Mouse (Mus musculus) midbrain, embryonic 10.5 days (tissue): ENCODE measurements around the gene Gm20388. TPM values are rescaled to one million over a fixed set of nuclear protein-coding genes. Genes with fewer than 3 reads are reported as not detected.

Experiments
- DNase-seq: peaks from one replicate; pipeline ENCODE4 v3.0.0-alpha.2; 2017; ENCODE audit warnings: low spot score
- H3K27ac ChIP-seq: fragments of 300-500 bp; sonication (generic); replicated peaks from 2 replicates; pipeline ENCODE4 v1.5.1; 2016; ENCODE audit warnings: mild to moderate bottlenecking
- H3K27me3 ChIP-seq: fragments of 300-500 bp; sonication (generic); 2 replicates; pipeline ENCODE4 v1.6.1; 2016; ENCODE audit warnings: low read depth, mild to moderate bottlenecking; ENCODE audit not compliant: poor library complexity, severe bottlenecking
- H3K36me3 ChIP-seq: fragments of 300-500 bp; sonication (generic); 2 replicates; pipeline ENCODE4 v1.6.1; 2016; ENCODE audit warnings: mild to moderate bottlenecking, moderate library complexity
- H3K4me1 ChIP-seq: fragments of 300-500 bp; sonication (generic); 2 replicates; pipeline ENCODE4 v1.6.1; 2016
- H3K4me3 ChIP-seq: fragments of 300-500 bp; sonication (generic); 2 replicates; pipeline ENCODE4 v1.5.1; 2016; ENCODE audit warnings: mild to moderate bottlenecking, moderate library complexity
- H3K9me3 ChIP-seq: fragments of 300-500 bp; sonication (generic); replicated peaks from 2 replicates; pipeline ENCODE4 v1.6.1; 2016; ENCODE audit warnings: mild to moderate bottlenecking
- WGBS: fragments of 180-500 bp; shearing (Covaris S2); methylation state at CpG from one replicate; pipeline ENCODE4 v1.1.7; 2016; 5-methylcytosine and 5-hydroxymethylcytosine counted together
- polyA plus RNA-seq: library from polyadenylated mRNA; unstranded; fragments of >200 nt; fragmentation: Nextera tagmentation; extraction: Ambion mirVana; gene quantifications from 2 replicates; pipeline ENCODE4 v1.2.1, GENCODE M21; 2016

Gene Gm20388
- polyA plus RNA-seq, 1 experiment from 2014 or later = 7.1 TPM

- DNase-seq = no peak
- Histone ChIP-seq H3K4me3 (no peak overlapping the region), H3K4me1 (peaks cover 22% of the 10 kb centered on the region), H3K9me3 (no peaks in the 10 kb centered on the region), H3K36me3 (no peaks in the 10 kb centered on the region), H3K27ac (peak overlapping the region; percentile 23; the same call in 1 of the 2 replicates), H3K27me3 (no peaks in the 10 kb centered on the region)
- 82% methylated on average over 14 of the region's 14 CpGs for WGBS
Observed at GRCm38 (mm10) chr8:121936391-121936790, 2025.8 kb downstream of the Gm20388 start.

GRCm38 (mm10) chr8:121938732-121939131 is 2028.1 kb downstream of the Gm20388 start:
- H3K4me3 ChIP-seq = no peak overlapping the region
- DNase-seq = no peak
- H3K36me3 ChIP-seq = no peaks in the 10 kb centered on the region
- 87% methylated on average over 7 of the region's 7 CpGs for WGBS
- H3K27ac ChIP-seq = no peak overlapping the region
- H3K27me3 ChIP-seq = no peaks in the 10 kb centered on the region
- peaks cover 22% of the 10 kb centered on the region for H3K4me1 ChIP-seq
- no peaks in the 10 kb centered on the region for H3K9me3 ChIP-seq

- H3K36me3 ChIP-seq = no peaks in the 10 kb centered on the region
- no peak overlapping the region for H3K4me3 ChIP-seq
- H3K27me3 ChIP-seq = 0 out of 2 replicates have a peak, but pooled peaks cover 5% of the 10 kb centered on the region
- WGBS = 66% methylated on average over 2 of the region's 2 CpGs
- peaks cover 16% of the 10 kb centered on the region for H3K4me1 ChIP-seq
- no peaks in the 10 kb centered on the region for H3K9me3 ChIP-seq
- DNase-seq = no peak
- H3K27ac ChIP-seq = no peak overlapping the region
Observed at GRCm38 (mm10) chr8:121943057-121943540, 2032.5 kb downstream of the Gm20388 start.

- H3K4me3 ChIP-seq = no peak overlapping the region
- no peaks in the 10 kb centered on the region for H3K36me3 ChIP-seq
Observed at GRCm38 (mm10) chr8:121943716-121944115, 2033.1 kb downstream of the Gm20388 start.

GRCm38 (mm10) chr8:121944831-121945230 is 2034.2 kb downstream of the Gm20388 start, which contains the start of gene Car5a:
Gene Car5a, minus strand, starts transcription at chr8:121944904.
- H3K36me3 ChIP-seq = no peaks in the 10 kb centered on the region
- 0 out of 2 replicates have a peak, but pooled peaks cover 5% of the 10 kb centered on the region for H3K27me3 ChIP-seq
- H3K4me3 ChIP-seq = no peak within 1 kb of the TSS
- no peaks in the 10 kb centered on the region for H3K9me3 ChIP-seq
- no peak within 1 kb of the TSS for H3K27ac ChIP-seq
- DNase-seq = no peak
- H3K4me1 ChIP-seq = peaks cover 31% of the 10 kb centered on the region

More at GRCm38 (mm10) chr8:121943716-121944115, 2033.1 kb downstream of the Gm20388 start:
- Histone ChIP-seq H3K9me3 (no peaks in the 10 kb centered on the region), H3K27me3 (0 out of 2 replicates have a peak, but pooled peaks cover 5% of the 10 kb centered on the region), H3K27ac (no peak overlapping the region), H3K4me1 (peaks cover 22% of the 10 kb centered on the region)
- no peak for DNase-seq
- 84% methylated on average over 8 of the region's 8 CpGs for WGBS

- DNase-seq = no peak
- H3K4me1 ChIP-seq = peaks cover 35% of the 10 kb centered on the region
- no peaks in the 10 kb centered on the region for H3K9me3 ChIP-seq
- H3K4me3 ChIP-seq = peak overlapping the region; percentile 51; the same call in 1 of the 2 replicates
- 81% methylated on average over 7 of the region's 7 CpGs for WGBS
- 0 out of 2 replicates have a peak, but pooled peaks cover 5% of the 10 kb centered on the region for H3K27me3 ChIP-seq
- H3K27ac ChIP-seq = no peak overlapping the region
- H3K36me3 ChIP-seq = no peaks in the 10 kb centered on the region
Observed at GRCm38 (mm10) chr8:121946351-121946750, 2035.7 kb downstream of the Gm20388 start.

- Histone ChIP-seq H3K9me3 (no peaks in the 10 kb centered on the region), H3K4me3 (peak overlapping the region; percentile 51), H3K27me3 (0 out of 2 replicates have a peak, but pooled peaks cover 5% of the 10 kb centered on the region), H3K27ac (peak overlapping the region; percentile 90), H3K36me3 (no peaks in the 10 kb centered on the region), H3K4me1 (peaks cover 43% of the 10 kb centered on the region)
- 30% methylated on average over 19 of the region's 19 CpGs for WGBS
- no peak for DNase-seq
Observed at GRCm38 (mm10) chr8:121947047-121947752, 2036.6 kb downstream of the Gm20388 start.

GRCm38 (mm10) chr8:121947753-121948141 is 2037.1 kb downstream of the Gm20388 start:
- DNase-seq = peak; percentile 93
- H3K4me1 ChIP-seq = peaks cover 49% of the 10 kb centered on the region
- 0% methylated on average over 18 of the region's 18 CpGs for WGBS
- H3K4me3 ChIP-seq = peak overlapping the region; percentile 51
- no peaks in the 10 kb centered on the region for H3K9me3 ChIP-seq
- peak overlapping the region; percentile 90 for H3K27ac ChIP-seq
- 0 out of 2 replicates have a peak, but pooled peaks cover 5% of the 10 kb centered on the region for H3K27me3 ChIP-seq
- H3K36me3 ChIP-seq = peaks cover 2% of the 10 kb centered on the region; the same call in 1 of the 2 replicates

- Histone ChIP-seq H3K4me3 (peak overlapping the region; percentile 51), H3K36me3 (peaks cover 10% of the 10 kb centered on the region), H3K27ac (peak overlapping the region; percentile 90), H3K27me3 (0 out of 2 replicates have a peak, but pooled peaks cover 5% of the 10 kb centered on the region), H3K4me1 (peaks cover 51% of the 10 kb centered on the region), H3K9me3 (no peaks in the 10 kb centered on the region)
- no peak for DNase-seq
- WGBS = 58% methylated on average over 19 of the region's 19 CpGs
Observed at GRCm38 (mm10) chr8:121948321-121949145, 2037.9 kb downstream of the Gm20388 start.

GRCm38 (mm10) chr8:121949222-121949800 is 2038.7 kb downstream of the Gm20388 start, which contains the start of gene Banp:
Gene Banp, plus strand, starts transcription at chr8:121949750.
- 66% methylated on average over 6 of the region's 6 CpGs for WGBS
- Histone ChIP-seq H3K36me3 (peaks cover 18% of the 10 kb centered on the region), H3K4me3 (peak within 1 kb of the TSS; percentile 98), H3K27ac (peak within 1 kb of the TSS; percentile 97), H3K4me1 (peaks cover 51% of the 10 kb centered on the region), H3K9me3 (no peaks in the 10 kb centered on the region), H3K27me3 (0 out of 2 replicates have a peak, but pooled peaks cover 5% of the 10 kb centered on the region)
- no peak for DNase-seq

- Histone ChIP-seq H3K4me1 (peaks cover 54% of the 10 kb centered on the region), H3K27ac (peak overlapping the region; percentile 97), H3K9me3 (no peaks in the 10 kb centered on the region), H3K27me3 (0 out of 2 replicates have a peak, but pooled peaks cover 5% of the 10 kb centered on the region), H3K4me3 (peak overlapping the region; percentile 98), H3K36me3 (peaks cover 26% of the 10 kb centered on the region)
- DNase-seq = peak; percentile 97
- WGBS = under 1% methylated on average over 66 of the region's 66 CpGs
Observed at GRCm38 (mm10) chr8:121949941-121950748, 2039.5 kb downstream of the Gm20388 start.
